Mouse (Mus musculus) forebrain, embryonic 15.5 days (tissue): ENCODE data around the gene Ttc6. TPM values are rescaled to one million over a fixed set of nuclear protein-coding genes. Genes with fewer than 3 reads are reported as not detected.

Source experiments
- ATAC-seq: fragments of 200-750 bp; cut with Nextera tagmentation; replicated peaks from 2 replicates; pipeline ENCODE4 v1.8.0; 2017; ENCODE audit warnings: mild to moderate bottlenecking, moderate TSS enrichment, moderate library complexity
- H3K27ac ChIP-seq: fragments of 300-500 bp; sonication (generic); replicated peaks from 2 replicates; pipeline ENCODE4 v1.5.1; 2015; ENCODE audit warnings: mild to moderate bottlenecking, inconsistent platforms
- H3K27me3 ChIP-seq: fragments of 300-500 bp; sonication (generic); 2 replicates; pipeline ENCODE4 v1.6.1; 2015; ENCODE audit warnings: inconsistent platforms
- H3K36me3 ChIP-seq: fragments of 300-500 bp; sonication (generic); 2 replicates; pipeline ENCODE4 v1.6.1; 2015; ENCODE audit warnings: mild to moderate bottlenecking, inconsistent platforms
- H3K4me1 ChIP-seq: fragments of 300-500 bp; sonication (generic); 2 replicates; pipeline ENCODE4 v1.6.1; 2015; ENCODE audit warnings: inconsistent platforms
- H3K4me2 ChIP-seq: fragments of 300-500 bp; sonication (generic); replicated peaks from 2 replicates; pipeline ENCODE4 v1.6.1; 2015; ENCODE audit warnings: mild to moderate bottlenecking, inconsistent platforms
- H3K4me3 ChIP-seq: fragments of 300-500 bp; sonication (generic); 2 replicates; pipeline ENCODE4 v1.5.1; 2015; ENCODE audit warnings: mild to moderate bottlenecking, inconsistent platforms
- H3K9ac ChIP-seq: fragments of 300-500 bp; sonication (generic); replicated peaks from 2 replicates; pipeline ENCODE4 v1.6.1; 2015; ENCODE audit warnings: mild to moderate bottlenecking, inconsistent platforms
- H3K9me3 ChIP-seq: fragments of 300-500 bp; sonication (generic); 2 replicates; pipeline ENCODE4 v1.6.1; 2016; ENCODE audit warnings: inconsistent platforms
- WGBS: fragments of 180-500 bp; shearing (Covaris S2); methylation state at CpG from one replicate; pipeline ENCODE4 v1.1.7; 2015; ENCODE audit warnings: mixed read lengths; 5-methylcytosine and 5-hydroxymethylcytosine counted together
- polyA plus RNA-seq: library from polyadenylated mRNA; unstranded; fragments of >200 nt; fragmentation: Nextera tagmentation; extraction: Ambion mirVana; gene quantifications from 2 replicates; pipeline ENCODE4 v1.2.1, GENCODE M21; 2015

Ttc6 gene
- polyA plus RNA-seq, 1 experiment from 2014 or later, result 0.11 TPM

DNA sequence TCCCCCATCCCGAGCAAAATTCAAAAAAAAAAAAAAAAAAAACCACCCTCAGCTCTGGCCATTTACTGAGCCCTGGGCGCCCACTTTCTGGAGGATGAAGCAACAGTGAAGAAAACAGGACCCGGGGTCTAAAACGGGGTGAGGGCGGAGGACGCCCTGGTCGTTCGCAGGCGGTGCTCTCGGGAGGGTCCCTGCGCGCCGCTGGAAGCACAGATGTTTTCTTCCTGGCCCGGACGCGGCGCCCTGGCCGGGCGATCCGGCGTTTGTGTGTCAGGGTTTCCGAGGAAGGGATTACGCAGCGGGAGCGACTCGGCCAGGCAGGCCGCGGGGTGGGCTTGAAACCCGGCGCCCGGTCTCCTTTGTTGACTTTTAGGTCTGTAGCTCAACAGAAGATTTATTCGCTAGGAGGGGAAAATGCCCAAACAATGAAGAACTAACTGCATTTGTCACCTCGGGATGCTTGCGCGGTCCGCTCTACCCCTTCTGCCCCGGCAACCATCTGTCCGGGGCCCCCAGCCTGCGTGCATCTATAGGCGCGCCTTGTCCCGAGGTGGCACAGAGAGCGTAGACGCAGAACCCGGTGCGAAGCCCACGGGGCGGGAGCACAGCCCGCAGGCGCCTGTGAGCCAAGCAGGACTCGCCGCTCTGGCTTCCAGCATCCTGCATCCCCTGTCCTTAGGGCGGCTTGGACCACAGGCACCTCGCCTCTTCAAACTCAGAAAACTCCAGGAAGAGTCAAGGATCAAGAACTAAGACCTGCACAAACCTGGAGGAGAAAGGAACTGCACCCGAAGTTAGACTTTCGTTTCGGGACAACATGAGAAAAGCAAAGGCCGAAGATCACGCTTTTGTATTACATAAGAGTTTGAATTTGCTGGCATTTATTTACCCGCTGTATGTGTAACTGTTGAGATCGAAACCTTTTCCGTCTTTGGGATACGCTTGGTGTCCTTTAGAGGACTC lies 25.0 kb upstream of the Ttc6 start:
- peak overlapping the region; percentile 28 for H3K4me2 ChIP-seq
- H3K9ac ChIP-seq, result no peak overlapping the region
- no peaks in the 10 kb centered on the region for H3K36me3 ChIP-seq
- peaks cover 83% of the 10 kb centered on the region for H3K27me3 ChIP-seq
- ATAC-seq, result no peak; the same call in 1 of the 2 replicates
- H3K4me3 ChIP-seq, result peak overlapping the region; percentile 3
- no peak overlapping the region for H3K27ac ChIP-seq
- under 1% methylated on average over 63 of the region's 63 CpGs for WGBS
- peaks cover 33% of the 10 kb centered on the region for H3K4me1 ChIP-seq
- H3K9me3 ChIP-seq, result no peaks in the 10 kb centered on the region

- no peaks in the 10 kb centered on the region for H3K36me3 ChIP-seq
- no peak overlapping the region for H3K9ac ChIP-seq
- no peak overlapping the region for H3K4me3 ChIP-seq
- no peak overlapping the region for H3K4me2 ChIP-seq
- 0% methylated on average over 10 of the region's 10 CpGs for WGBS
- ATAC-seq, result no peak
- H3K27me3 ChIP-seq, result peaks cover 84% of the 10 kb centered on the region
- H3K4me1 ChIP-seq, result peaks cover 33% of the 10 kb centered on the region
- H3K27ac ChIP-seq, result no peak overlapping the region
- no peaks in the 10 kb centered on the region for H3K9me3 ChIP-seq
These were observed 24.3 kb upstream of the Ttc6 start for GRCm38 (mm10) chr12:57539551-57539985.

GRCm38 (mm10) chr12:57541118-57541517 lies 22.8 kb upstream of the Ttc6 start:
- Histone ChIP-seq H3K27ac (no peak overlapping the region), H3K36me3 (no peaks in the 10 kb centered on the region), H3K4me3 (no peak overlapping the region), H3K4me2 (no peak overlapping the region), H3K9ac (no peak overlapping the region), H3K27me3 (peaks cover 84% of the 10 kb centered on the region), H3K9me3 (no peaks in the 10 kb centered on the region), H3K4me1 (peaks cover 38% of the 10 kb centered on the region)
- no peak for ATAC-seq
- WGBS, result 10% methylated on average over 6 of the region's 6 CpGs

- Histone ChIP-seq H3K9ac (no peak overlapping the region), H3K27ac (no peak overlapping the region)
These were observed 21.8 kb upstream of the Ttc6 start for GRCm38 (mm10) chr12:57541931-57542745.

DNA sequence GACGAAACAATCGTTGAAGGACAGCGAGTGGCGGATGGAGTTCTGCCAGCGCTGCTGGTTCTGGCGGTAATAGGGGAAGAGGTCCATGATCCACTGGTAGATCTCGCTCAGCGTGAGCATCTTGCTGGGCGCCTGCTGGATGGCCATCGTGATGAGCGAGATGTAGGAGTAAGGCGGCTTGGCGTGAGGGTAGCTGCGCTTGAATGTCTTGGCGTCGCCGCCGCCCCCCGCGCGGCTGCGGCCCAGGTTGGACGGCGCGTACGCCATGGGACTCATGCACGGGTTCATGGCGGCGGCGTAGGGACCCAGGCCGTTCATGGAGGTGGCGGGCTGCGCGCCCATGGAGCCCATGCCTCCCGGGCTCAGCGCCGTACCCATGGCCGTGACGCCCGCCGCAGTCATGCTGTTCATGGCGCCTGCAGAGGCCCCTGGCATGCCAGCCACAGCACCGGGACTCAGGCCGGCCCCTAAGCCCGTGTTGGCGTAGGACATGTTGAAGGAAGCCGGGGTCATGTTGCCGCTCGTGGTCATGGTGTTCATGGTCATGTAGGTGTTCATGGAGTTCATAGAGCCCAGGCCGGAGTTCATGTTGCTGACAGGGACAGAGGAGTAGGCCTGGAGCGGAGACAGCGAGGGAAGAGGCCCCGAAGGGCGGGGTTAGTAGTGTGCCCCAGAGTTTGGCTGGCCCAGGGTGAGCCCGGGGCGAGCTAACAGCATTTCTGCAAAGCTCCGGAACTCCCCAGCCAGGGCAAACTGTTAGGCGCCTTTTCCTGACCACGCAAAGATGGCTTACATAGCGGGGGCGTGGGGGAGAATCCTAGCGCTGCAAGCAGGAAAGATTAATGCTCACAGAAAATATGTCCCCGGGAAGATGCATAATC lies 20.9 kb upstream of the Ttc6 start:
- peak; percentile 14; the same call in 1 of the 2 replicates for ATAC-seq
- H3K36me3 ChIP-seq, result no peaks in the 10 kb centered on the region
- peaks cover 42% of the 10 kb centered on the region for H3K4me1 ChIP-seq
- H3K9ac ChIP-seq, result no peak overlapping the region
- no peaks in the 10 kb centered on the region for H3K9me3 ChIP-seq
- 1% methylated on average over 63 of the region's 63 CpGs for WGBS
- no peak overlapping the region for H3K4me2 ChIP-seq
- peaks cover 89% of the 10 kb centered on the region for H3K27me3 ChIP-seq
- 0 out of 2 replicates have a peak overlapping the region, but pooled peaks have one; percentile 3 for H3K4me3 ChIP-seq
- no peak overlapping the region for H3K27ac ChIP-seq

More at GRCm38 (mm10) chr12:57541931-57542745, 21.8 kb upstream of the Ttc6 start:
- H3K4me3 ChIP-seq, result peak overlapping the region; percentile 3; the same call in 1 of the 2 replicates
- peaks cover 42% of the 10 kb centered on the region for H3K4me1 ChIP-seq
- under 1% methylated on average over 45 of the region's 46 CpGs for WGBS
- no peak overlapping the region; the same call in 1 of the 2 replicates for H3K4me2 ChIP-seq
- no peaks in the 10 kb centered on the region for H3K9me3 ChIP-seq
- no peaks in the 10 kb centered on the region for H3K36me3 ChIP-seq
- H3K27me3 ChIP-seq, result peaks cover 84% of the 10 kb centered on the region
- ATAC-seq, result peak; percentile 14; the same call in 1 of the 2 replicates

- H3K36me3 ChIP-seq, result no peaks in the 10 kb centered on the region
- no peak overlapping the region for H3K27ac ChIP-seq
- WGBS, result 4% methylated on average over 10 of the region's 10 CpGs
- peaks cover 89% of the 10 kb centered on the region for H3K27me3 ChIP-seq
- H3K9me3 ChIP-seq, result no peaks in the 10 kb centered on the region
- H3K4me1 ChIP-seq, result peaks cover 41% of the 10 kb centered on the region
- no peak overlapping the region for H3K4me3 ChIP-seq
- ATAC-seq, result no peak
- H3K9ac ChIP-seq, result no peak overlapping the region
- no peak overlapping the region for H3K4me2 ChIP-seq
These were observed 20.3 kb upstream of the Ttc6 start for GRCm38 (mm10) chr12:57543627-57543991.

DNA sequence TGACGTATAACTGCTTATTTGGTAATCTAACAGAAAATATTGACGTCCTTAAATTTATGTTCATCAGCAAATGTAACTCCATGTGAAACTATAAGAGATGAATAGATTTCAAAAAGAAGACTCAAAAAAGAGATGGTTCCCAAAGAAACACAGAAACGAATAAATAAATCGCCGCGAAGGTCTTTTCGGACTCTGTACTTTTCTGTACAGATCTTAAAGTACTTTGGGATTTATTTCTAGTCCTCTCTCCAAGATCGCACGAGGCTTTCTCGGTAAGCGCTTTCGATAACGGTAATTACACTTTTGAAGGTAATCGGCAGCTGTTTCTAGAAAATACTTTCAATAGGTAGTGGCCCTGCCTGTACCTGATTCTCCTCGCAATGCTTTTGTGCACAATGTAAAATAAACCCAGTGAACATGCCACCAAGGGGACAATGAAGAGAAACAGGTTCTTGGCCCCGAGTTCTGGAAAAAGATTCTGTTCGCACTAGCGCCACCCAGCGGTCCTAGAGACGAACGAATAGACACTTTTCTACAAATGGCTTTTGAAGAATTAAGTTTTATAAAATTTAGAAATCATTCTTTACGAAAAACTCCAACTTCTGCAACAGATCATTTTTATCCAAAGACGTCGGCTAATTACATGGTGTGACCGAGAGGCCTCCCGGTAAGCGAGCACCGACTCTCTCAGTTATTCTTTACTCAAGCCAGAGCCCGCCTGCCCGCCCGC lies 19.1 kb upstream of the Ttc6 start:
- Histone ChIP-seq H3K27ac (no peak overlapping the region), H3K9ac (no peak overlapping the region), H3K4me3 (peak overlapping the region; percentile 45), H3K27me3 (peaks cover 93% of the 10 kb centered on the region), H3K4me1 (peaks cover 33% of the 10 kb centered on the region), H3K36me3 (no peaks in the 10 kb centered on the region), H3K9me3 (no peaks in the 10 kb centered on the region), H3K4me2 (peak overlapping the region; percentile 70)
- no peak; the same call in 1 of the 2 replicates for ATAC-seq
- WGBS, result 1% methylated on average over 31 of the region's 31 CpGs

DNA sequence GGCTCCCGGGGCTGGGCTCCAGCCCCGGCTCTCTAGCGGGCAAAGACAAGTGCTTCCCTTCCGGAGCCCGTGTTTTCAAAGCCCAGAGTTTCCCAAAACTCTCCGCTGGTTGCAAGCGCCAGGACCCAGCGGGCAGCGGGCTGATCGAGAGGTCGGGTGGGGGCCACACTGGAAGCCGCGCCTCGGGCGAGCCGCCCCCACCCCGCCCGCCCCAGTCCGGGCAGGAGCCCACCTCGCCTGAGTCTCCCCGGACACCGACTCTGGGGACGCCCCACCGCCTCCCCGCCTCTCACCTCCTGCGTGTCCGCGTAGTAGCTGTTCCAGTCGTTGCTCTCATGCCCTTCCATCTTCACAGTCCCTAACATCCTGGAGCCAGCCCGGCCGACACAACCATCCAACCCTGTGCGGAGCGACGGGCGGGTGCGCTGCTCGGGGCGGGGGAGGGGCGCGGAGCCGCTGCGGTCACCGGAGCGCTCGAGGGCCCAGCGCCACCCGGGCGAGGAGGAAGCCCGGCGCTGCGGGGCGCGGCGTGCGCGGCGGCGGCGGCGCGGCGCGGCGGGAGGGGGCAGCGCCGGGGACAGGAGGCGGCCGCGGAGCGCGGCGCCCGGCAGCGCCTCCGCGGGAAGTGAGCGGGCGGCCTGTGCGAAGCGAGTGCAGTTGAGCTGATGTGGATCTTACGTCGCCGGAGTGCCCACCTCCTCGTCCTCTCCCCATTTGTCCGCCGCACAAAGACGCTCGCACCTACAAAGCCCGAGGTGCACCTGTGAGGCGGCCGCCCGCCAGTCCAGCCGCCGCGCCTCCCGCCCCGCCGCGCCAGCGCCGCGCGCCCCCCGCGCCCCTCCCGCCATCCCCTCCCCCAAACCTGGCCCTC lies 18.3 kb upstream of the Ttc6 start:
- Histone ChIP-seq H3K4me1 (peaks cover 38% of the 10 kb centered on the region), H3K27me3 (peaks cover 98% of the 10 kb centered on the region), H3K36me3 (no peaks in the 10 kb centered on the region), H3K4me2 (peak overlapping the region; percentile 70), H3K4me3 (peak overlapping the region; percentile 45), H3K9ac (0 out of 2 replicates have a peak overlapping the region, but pooled peaks have one; percentile 12), H3K9me3 (no peaks in the 10 kb centered on the region), H3K27ac (no peak overlapping the region)
- WGBS, result under 1% methylated on average over 102 of the region's 106 CpGs
- ATAC-seq, result peak; percentile 47

DNA sequence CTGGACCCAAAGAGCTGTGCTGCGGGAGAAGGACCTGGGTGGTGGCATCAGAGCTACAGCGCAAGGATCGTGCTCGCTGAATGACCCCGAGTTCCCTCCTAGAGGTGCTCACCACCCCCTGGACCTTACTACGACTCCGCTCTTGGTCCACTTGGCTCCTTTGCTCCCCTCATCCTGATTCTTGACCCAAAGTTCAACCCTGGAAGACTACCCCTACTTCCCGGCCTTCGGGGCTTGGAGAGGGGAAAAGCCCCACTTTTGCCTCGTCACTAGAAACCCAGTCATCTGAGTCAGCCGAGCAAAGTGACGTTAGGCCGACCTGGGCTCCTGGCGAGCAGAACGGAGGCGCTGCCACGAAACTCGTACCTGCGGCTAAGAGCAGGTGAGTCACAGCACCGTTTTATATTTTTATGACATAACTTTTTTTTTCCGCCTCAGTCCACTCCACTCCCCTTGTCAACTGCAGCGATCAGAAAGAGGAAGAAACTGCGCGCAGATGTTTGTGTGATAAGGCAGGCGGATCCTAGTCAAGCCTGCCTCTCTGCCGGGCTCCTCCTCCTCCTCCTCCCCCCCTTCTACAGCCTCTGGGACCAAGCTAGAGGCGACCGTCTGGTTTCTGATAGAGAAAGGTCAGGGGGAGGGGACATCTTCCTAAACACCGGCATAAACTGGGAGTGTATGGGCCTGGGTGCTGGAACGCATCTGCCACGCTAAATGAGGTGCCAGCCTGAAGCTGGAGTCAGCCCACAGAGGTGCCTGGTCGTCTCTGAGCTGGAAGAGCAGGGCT lies 17.3 kb upstream of the Ttc6 start, which contains the start of gene Foxa1:
TSS of gene Foxa1 (minus strand) at position 502 of the 787 bp plus-strand sequence.
- Histone ChIP-seq H3K36me3 (no peaks in the 10 kb centered on the region), H3K4me2 (peak within 1 kb of the TSS; percentile 70), H3K9me3 (no peaks in the 10 kb centered on the region), H3K4me3 (peak within 1 kb of the TSS; percentile 45), H3K27me3 (peaks cover 98% of the 10 kb centered on the region), H3K27ac (no peak within 1 kb of the TSS), H3K4me1 (peaks cover 38% of the 10 kb centered on the region), H3K9ac (0 out of 2 replicates have a peak within 1 kb of the TSS, but pooled peaks have one; percentile 12)
- ATAC-seq, result no peak
- WGBS, result under 1% methylated on average over 32 of the region's 32 CpGs
